Mouse (Mus musculus): ENCODE results near the gene Lrp2. TPM values are rescaled to one million over a fixed set of nuclear protein-coding genes. Genes with fewer than 3 reads are reported as not detected.

Gene Lrp2
- polyA plus RNA-seq, 1 experiment from 2014 or later, result 0.22 TPM

- Histone ChIP-seq H3K9ac (ENCODE audit: low read depth, low read length) (no peak overlapping the region), H3K27ac (ENCODE audit: low read depth, low read length) (no peak overlapping the region), H3K36me3 (ENCODE audit: control insufficient read depth, insufficient read depth, low read length) (no peaks in the 10 kb centered on the region), H3K4me2 (no peak overlapping the region), H3K4me1 (replicated peaks; ENCODE audit: control insufficient read depth, insufficient read depth, low read length) (no peaks in the 10 kb centered on the region), H3K9me3 (ENCODE audit: control insufficient read depth, low read length) (no peaks in the 10 kb centered on the region), H3K4me3 (ENCODE audit: low read depth, low read length) (no peak overlapping the region), H3K27me3 (replicated peaks; ENCODE audit: control insufficient read depth, insufficient read depth, low read length) (no peaks in the 10 kb centered on the region)
- 56% methylated on average over 5 of the region's 5 CpGs for WGBS
- ATAC-seq (replicated peaks; ENCODE audit: low FRiP score) (no peak), DNase-seq (ENCODE audit: low spot score) (no peak)
These were observed 161.0 kb downstream of the Lrp2 start for GRCm38 (mm10) chr2:69424829-69425228.

GRCm38 (mm10) chr2:69418294-69418881 lies 167.5 kb downstream of the Lrp2 start:
- no peaks in the 10 kb centered on the region for H3K9me3 ChIP-seq (ENCODE audit: control insufficient read depth, low read length)
- ATAC-seq (replicated peaks; ENCODE audit: low FRiP score), result no peak
- WGBS, result 29% methylated on average over 11 of the region's 11 CpGs

DNA sequence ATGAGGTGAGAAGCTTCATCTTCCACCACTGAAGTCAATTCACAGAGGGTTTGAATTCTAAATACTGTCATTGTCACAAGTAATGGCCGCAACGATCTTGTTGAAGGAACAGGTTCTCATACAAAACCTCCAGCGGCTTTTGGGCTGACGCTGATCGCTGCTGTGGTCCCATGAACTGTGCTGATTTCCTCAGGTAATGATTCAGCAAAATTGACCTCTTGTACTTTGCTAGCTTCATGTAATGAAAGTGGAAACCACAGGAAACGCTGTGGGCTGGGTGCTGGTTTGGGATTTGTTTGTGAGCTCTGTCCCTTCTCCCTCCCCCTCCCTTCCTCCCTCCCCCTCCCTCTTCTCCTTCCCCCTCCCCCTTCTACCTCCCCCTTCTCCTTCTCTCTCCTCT lies 170.8 kb downstream of the Lrp2 start:
- Histone ChIP-seq H3K27me3 (replicated peaks; ENCODE audit: control insufficient read depth, insufficient read depth, low read length) (no peaks in the 10 kb centered on the region), H3K4me1 (replicated peaks; ENCODE audit: control insufficient read depth, insufficient read depth, low read length) (no peaks in the 10 kb centered on the region), H3K4me2 (no peak overlapping the region), H3K9ac (ENCODE audit: low read depth, low read length) (no peak overlapping the region), H3K4me3 (ENCODE audit: low read depth, low read length) (no peak overlapping the region), H3K36me3 (ENCODE audit: control insufficient read depth, insufficient read depth, low read length) (no peaks in the 10 kb centered on the region), H3K9me3 (ENCODE audit: control insufficient read depth, low read length) (no peaks in the 10 kb centered on the region), H3K27ac (ENCODE audit: low read depth, low read length) (no peak overlapping the region)
- no peak for ATAC-seq (replicated peaks; ENCODE audit: low FRiP score)
- DNase-seq (ENCODE audit: low spot score), result no peak
- 46% methylated on average over 6 of the region's 6 CpGs for WGBS

More at GRCm38 (mm10) chr2:69418294-69418881, 167.5 kb downstream of the Lrp2 start:
- Histone ChIP-seq H3K4me2 (no peak overlapping the region), H3K9ac (ENCODE audit: low read depth, low read length) (no peak overlapping the region), H3K4me1 (replicated peaks; ENCODE audit: control insufficient read depth, insufficient read depth, low read length) (no peaks in the 10 kb centered on the region), H3K27me3 (replicated peaks; ENCODE audit: control insufficient read depth, insufficient read depth, low read length) (no peaks in the 10 kb centered on the region), H3K36me3 (ENCODE audit: control insufficient read depth, insufficient read depth, low read length) (no peaks in the 10 kb centered on the region), H3K27ac (ENCODE audit: low read depth, low read length) (no peak overlapping the region), H3K4me3 (ENCODE audit: low read depth, low read length) (no peak overlapping the region)
- no peak for DNase-seq (ENCODE audit: low spot score)

DNA sequence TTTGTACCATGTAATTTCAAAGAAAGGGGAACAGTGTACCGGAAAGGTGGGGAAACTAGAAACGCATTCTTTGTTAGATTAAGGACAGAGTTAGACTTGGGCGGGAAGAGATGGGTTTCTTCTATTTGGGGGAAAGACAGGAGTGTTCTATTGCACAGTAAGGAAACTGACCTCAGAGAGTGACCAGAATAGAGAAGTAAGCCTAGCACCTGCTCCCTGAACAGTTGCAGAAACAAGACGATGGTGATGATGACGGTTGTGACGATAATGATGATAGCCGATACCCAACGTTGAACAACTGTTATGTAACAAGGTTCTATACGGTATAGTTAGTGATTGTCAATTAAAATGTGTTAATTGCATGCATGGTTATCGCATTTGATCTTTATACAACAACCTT lies 171.3 kb downstream of the Lrp2 start:
- ATAC-seq (replicated peaks; ENCODE audit: low FRiP score), result no peak
- no peak overlapping the region for H3K4me2 ChIP-seq

DNA sequence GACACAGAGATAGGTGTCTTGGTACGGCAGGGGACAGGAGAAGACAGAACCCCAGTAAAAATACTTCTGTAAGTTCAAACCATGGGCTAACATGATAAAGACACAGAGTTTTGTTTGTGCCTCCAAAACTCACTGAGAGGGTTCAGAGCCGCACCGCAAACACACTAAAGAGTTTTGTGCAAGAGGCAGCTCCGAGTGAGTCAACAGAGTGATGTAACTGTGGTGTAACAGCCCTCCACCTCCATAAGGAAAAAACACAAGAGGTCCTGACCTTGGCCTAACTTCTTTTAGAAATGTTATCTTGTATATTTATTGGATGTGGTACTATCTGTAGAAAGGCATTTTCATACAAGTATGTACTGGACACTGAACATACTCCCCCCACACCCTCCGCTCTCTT lies 180.2 kb downstream of the Lrp2 start:
- H3K27ac ChIP-seq (ENCODE audit: low read depth, low read length), result peak overlapping the region; percentile 4; the same call in 1 of the 2 replicates
- no peaks in the 10 kb centered on the region for H3K36me3 ChIP-seq (ENCODE audit: control insufficient read depth, insufficient read depth, low read length)
- no peak overlapping the region for H3K4me3 ChIP-seq (ENCODE audit: low read depth, low read length)
- ATAC-seq (replicated peaks; ENCODE audit: low FRiP score) (no peak), DNase-seq (ENCODE audit: low spot score) (no peak)
- H3K4me2 ChIP-seq, result no peak overlapping the region
- 76% methylated on average over 5 of the region's 5 CpGs for WGBS
- no peaks in the 10 kb centered on the region for H3K9me3 ChIP-seq (ENCODE audit: control insufficient read depth, low read length)
- H3K9ac ChIP-seq (ENCODE audit: low read depth, low read length), result no peak overlapping the region
- H3K27me3 ChIP-seq (replicated peaks; ENCODE audit: control insufficient read depth, insufficient read depth, low read length), result no peaks in the 10 kb centered on the region
- no peaks in the 10 kb centered on the region for H3K4me1 ChIP-seq (replicated peaks; ENCODE audit: control insufficient read depth, insufficient read depth, low read length)

More for the DNA sequence above, 171.3 kb downstream of the Lrp2 start:
- Histone ChIP-seq H3K4me3 (ENCODE audit: low read depth, low read length) (no peak overlapping the region), H3K4me1 (replicated peaks; ENCODE audit: control insufficient read depth, insufficient read depth, low read length) (no peaks in the 10 kb centered on the region), H3K27ac (ENCODE audit: low read depth, low read length) (no peak overlapping the region), H3K9me3 (ENCODE audit: control insufficient read depth, low read length) (no peaks in the 10 kb centered on the region), H3K27me3 (replicated peaks; ENCODE audit: control insufficient read depth, insufficient read depth, low read length) (no peaks in the 10 kb centered on the region), H3K36me3 (ENCODE audit: control insufficient read depth, insufficient read depth, low read length) (no peaks in the 10 kb centered on the region), H3K9ac (ENCODE audit: low read depth, low read length) (no peak overlapping the region)
- DNase-seq (ENCODE audit: low spot score), result no peak
- 79% methylated on average over 10 of the region's 10 CpGs for WGBS

GRCm38 (mm10) chr2:69402309-69402708 lies 183.6 kb downstream of the Lrp2 start:
- H3K4me1 ChIP-seq (replicated peaks; ENCODE audit: control insufficient read depth, insufficient read depth, low read length), result no peaks in the 10 kb centered on the region
- no peak overlapping the region for H3K4me2 ChIP-seq
- no peak overlapping the region for H3K27ac ChIP-seq (ENCODE audit: low read depth, low read length)
- H3K9ac ChIP-seq (ENCODE audit: low read depth, low read length), result no peak overlapping the region
- H3K36me3 ChIP-seq (ENCODE audit: control insufficient read depth, insufficient read depth, low read length), result no peaks in the 10 kb centered on the region
- DNase-seq (ENCODE audit: low spot score) (no peak), ATAC-seq (replicated peaks; ENCODE audit: low FRiP score) (no peak)
- H3K4me3 ChIP-seq (ENCODE audit: low read depth, low read length), result no peak overlapping the region
- no peaks in the 10 kb centered on the region for H3K9me3 ChIP-seq (ENCODE audit: control insufficient read depth, low read length)
- 78% methylated on average over 7 of the region's 7 CpGs for WGBS
- H3K27me3 ChIP-seq (replicated peaks; ENCODE audit: control insufficient read depth, insufficient read depth, low read length), result no peaks in the 10 kb centered on the region

DNA sequence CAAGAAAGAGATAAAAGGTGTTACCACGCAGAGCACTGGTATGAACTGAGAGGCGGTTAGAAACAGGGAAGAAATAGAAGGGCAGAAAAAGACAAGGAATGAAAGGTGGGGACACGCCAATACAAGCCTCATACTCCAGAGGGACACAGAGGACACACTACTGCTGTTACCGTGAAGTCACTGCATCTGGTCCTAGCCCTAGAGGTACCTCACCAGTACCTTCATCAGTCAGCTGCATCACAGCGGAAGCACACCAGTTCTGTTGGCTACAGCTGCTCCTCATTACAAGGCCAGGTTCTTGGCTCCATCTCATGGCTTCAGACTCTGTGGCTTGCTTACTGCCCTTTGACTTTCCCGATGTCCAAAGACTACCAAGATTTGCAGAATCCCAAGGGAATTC lies 184.0 kb downstream of the Lrp2 start:
- DNase-seq (ENCODE audit: low spot score) (no peak), ATAC-seq (replicated peaks; ENCODE audit: low FRiP score) (no peak)
- H3K4me2 ChIP-seq, result no peak overlapping the region
- no peak overlapping the region for H3K4me3 ChIP-seq (ENCODE audit: low read depth, low read length)
- no peak overlapping the region for H3K27ac ChIP-seq (ENCODE audit: low read depth, low read length)
- no peak overlapping the region for H3K9ac ChIP-seq (ENCODE audit: low read depth, low read length)
- 78% methylated on average over 6 of the region's 6 CpGs for WGBS
- no peaks in the 10 kb centered on the region for H3K27me3 ChIP-seq (replicated peaks; ENCODE audit: control insufficient read depth, insufficient read depth, low read length)
- H3K36me3 ChIP-seq (ENCODE audit: control insufficient read depth, insufficient read depth, low read length), result no peaks in the 10 kb centered on the region
- no peaks in the 10 kb centered on the region for H3K9me3 ChIP-seq (ENCODE audit: control insufficient read depth, low read length)
- no peaks in the 10 kb centered on the region for H3K4me1 ChIP-seq (replicated peaks; ENCODE audit: control insufficient read depth, insufficient read depth, low read length)

GRCm38 (mm10) chr2:69400866-69401604 lies 184.8 kb downstream of the Lrp2 start:
- no peak overlapping the region for H3K4me3 ChIP-seq (ENCODE audit: low read depth, low read length)
- no peak overlapping the region for H3K4me2 ChIP-seq
- DNase-seq (ENCODE audit: low spot score), result no peak
- no peak overlapping the region for H3K27ac ChIP-seq (ENCODE audit: low read depth, low read length)
- no peaks in the 10 kb centered on the region for H3K4me1 ChIP-seq (replicated peaks; ENCODE audit: control insufficient read depth, insufficient read depth, low read length)
- ATAC-seq (replicated peaks; ENCODE audit: low FRiP score), result no peak
- H3K36me3 ChIP-seq (ENCODE audit: control insufficient read depth, insufficient read depth, low read length), result no peaks in the 10 kb centered on the region
- 79% methylated on average over 7 of the region's 7 CpGs for WGBS
- H3K9me3 ChIP-seq (ENCODE audit: control insufficient read depth, low read length), result no peaks in the 10 kb centered on the region
- no peak overlapping the region for H3K9ac ChIP-seq (ENCODE audit: low read depth, low read length)
- no peaks in the 10 kb centered on the region for H3K27me3 ChIP-seq (replicated peaks; ENCODE audit: control insufficient read depth, insufficient read depth, low read length)
